Mouse (Mus musculus) limb, embryonic 12.5 days (tissue): ENCODE data around the gene Aes. TPM values are rescaled to one million over a fixed set of nuclear protein-coding genes. Genes with fewer than 3 reads are reported as not detected.

Experiments
- ATAC-seq: fragments of 200-750 bp; cut with Nextera tagmentation; 2 replicates; pipeline ENCODE4 v1.8.0; 2017; ENCODE audit warnings: low read depth, moderate TSS enrichment; ENCODE audit not compliant: insufficient number of reproducible peaks, insufficient read depth, low FRiP score, low TSS enrichment
- H3K27ac ChIP-seq: fragments of 300-500 bp; sonication (generic); 2 replicates; pipeline ENCODE4 v1.5.1; 2016; ENCODE audit warnings: mild to moderate bottlenecking, moderate library complexity
- H3K27me3 ChIP-seq: fragments of 300-500 bp; sonication (generic); 2 replicates; pipeline ENCODE4 v1.6.1; 2016; ENCODE audit warnings: mild to moderate bottlenecking, moderate library complexity
- H3K36me3 ChIP-seq: fragments of 300-500 bp; sonication (generic); 2 replicates; pipeline ENCODE4 v1.6.1; 2016; ENCODE audit warnings: mild to moderate bottlenecking, moderate library complexity
- H3K4me1 ChIP-seq: fragments of 300-500 bp; sonication (generic); replicated peaks from 2 replicates; pipeline ENCODE4 v1.6.1; 2016
- H3K4me2 ChIP-seq: fragments of 300-500 bp; sonication (generic); 2 replicates; pipeline ENCODE4 v1.6.1; 2016; ENCODE audit warnings: mild to moderate bottlenecking, moderate library complexity
- H3K4me3 ChIP-seq: fragments of 300-500 bp; sonication (generic); replicated peaks from 2 replicates; pipeline ENCODE4 v1.5.1; 2016; ENCODE audit warnings: mild to moderate bottlenecking
- H3K9ac ChIP-seq: fragments of 300-500 bp; sonication (generic); replicated peaks from 2 replicates; pipeline ENCODE4 v1.6.1; 2016; ENCODE audit warnings: mild to moderate bottlenecking, moderate library complexity
- H3K9me3 ChIP-seq: fragments of 300-500 bp; sonication (generic); 2 replicates; pipeline ENCODE4 v1.6.1; 2016; ENCODE audit warnings: mild to moderate bottlenecking, moderate library complexity
- WGBS: fragments of 180-500 bp; shearing (Covaris S2); methylation state at CpG from one replicate; pipeline ENCODE4 v1.1.7; 2016; 5-methylcytosine and 5-hydroxymethylcytosine counted together
- polyA plus RNA-seq: library from polyadenylated mRNA; unstranded; fragments of >200 nt; fragmentation: Nextera tagmentation; extraction: Ambion mirVana; gene quantifications from 2 replicates; pipeline ENCODE4 v1.2.1, GENCODE M21; 2016

Aes gene
- polyA plus RNA-seq, 1 experiment from 2014 or later = 478 TPM

GRCm38 (mm10) chr10:81608308-81608707, 49.0 kb downstream of the Aes start:
- Histone ChIP-seq H3K4me1 (peaks cover 22% of the 10 kb centered on the region), H3K4me2 (no peak overlapping the region), H3K9me3 (no peaks in the 10 kb centered on the region), H3K9ac (no peak overlapping the region), H3K36me3 (peaks cover 7% of the 10 kb centered on the region; the same call in 1 of the 2 replicates), H3K4me3 (no peak overlapping the region), H3K27me3 (no peaks in the 10 kb centered on the region), H3K27ac (no peak overlapping the region)
- ATAC-seq = no peak
- 97% methylated on average over 1 of the region's 1 CpGs for WGBS

DNA sequence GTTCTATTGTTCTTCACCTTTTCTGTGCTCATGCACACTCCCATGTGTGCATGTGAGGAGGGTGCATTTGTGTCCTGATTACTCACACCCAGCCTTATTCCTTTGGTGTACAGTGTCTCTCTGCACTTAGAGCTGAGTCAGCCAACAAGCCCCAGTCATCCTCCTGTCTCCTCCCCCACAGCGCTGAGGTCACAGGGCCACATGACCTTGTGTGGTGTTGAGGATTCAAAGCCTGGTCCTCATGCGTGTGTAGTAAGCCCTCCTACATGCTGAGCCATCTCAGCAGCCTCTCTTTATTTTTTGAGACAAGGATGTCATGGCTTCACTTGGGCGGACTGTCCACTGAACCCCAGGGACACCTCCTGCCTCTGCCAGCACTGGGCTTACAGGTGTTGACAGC, 53.5 kb downstream of the Aes start:
- H3K4me3 ChIP-seq = no peak overlapping the region
- no peak overlapping the region for H3K9ac ChIP-seq
- ATAC-seq = no peak
- WGBS = 58% methylated on average over 3 of the region's 3 CpGs
- no peaks in the 10 kb centered on the region for H3K9me3 ChIP-seq
- H3K4me1 ChIP-seq = peaks cover 14% of the 10 kb centered on the region
- no peak overlapping the region for H3K4me2 ChIP-seq
- H3K36me3 ChIP-seq = peaks cover 7% of the 10 kb centered on the region; the same call in 1 of the 2 replicates
- no peaks in the 10 kb centered on the region for H3K27me3 ChIP-seq
- no peak overlapping the region for H3K27ac ChIP-seq

GRCm38 (mm10) chr10:81615486-81615885, 56.2 kb downstream of the Aes start:
- Histone ChIP-seq H3K36me3 (0 out of 2 replicates have a peak, but pooled peaks cover 2% of the 10 kb centered on the region), H3K9me3 (no peaks in the 10 kb centered on the region), H3K9ac (no peak overlapping the region), H3K27ac (peak overlapping the region; percentile 72), H3K4me3 (no peak overlapping the region), H3K4me1 (peaks cover 14% of the 10 kb centered on the region), H3K27me3 (no peaks in the 10 kb centered on the region), H3K4me2 (peak overlapping the region; percentile 17)
- 22% methylated on average over 6 of the region's 6 CpGs for WGBS
- ATAC-seq = peak; percentile 50

Other genes starting within 250 kb of the Aes start
- 57.7 and 58.7 TPM in 2 replicates for gene Cactin, start 238.4 kb upstream of the Aes start, polyA plus RNA-seq
- 2.2 and 2.6 TPM in 2 replicates for gene Tbxa2r, start 230.8 kb upstream of the Aes start, polyA plus RNA-seq
- gene Gipc3, start 216.2 kb upstream of the Aes start, polyA plus RNA-seq = 0.05 TPM in 1 of 2 replicates, not detected in the other
- 122 TPM in 2 replicates for gene Hmg20b, start 209.0 kb upstream of the Aes start, polyA plus RNA-seq
- gene Mfsd12, start 202.0 kb upstream of the Aes start, polyA plus RNA-seq = 12.5 and 13.3 TPM in 2 replicates
- 0.76 and 0.79 TPM in 2 replicates for gene 4930404N11Rik, start 193.7 kb upstream of the Aes start, polyA plus RNA-seq
- 136 and 137 TPM in 2 replicates for gene Fzr1, start 181.0 kb upstream of the Aes start, polyA plus RNA-seq
- gene Dohh, start 175.1 kb upstream of the Aes start, polyA plus RNA-seq = 71.9 and 74.6 TPM in 2 replicates
- gene Gm48551, start 175.0 kb upstream of the Aes start, polyA plus RNA-seq = 3.3 and 3.8 TPM in 2 replicates
- gene Gm48552, start 170.5 kb upstream of the Aes start, polyA plus RNA-seq = 1.1 and 3.1 TPM in 2 replicates
- gene Smim24, start 166.4 kb upstream of the Aes start, polyA plus RNA-seq = 2.9 and 3.0 TPM in 2 replicates
- 30.8 and 31.1 TPM in 2 replicates for gene Nfic, start 103.9 kb upstream of the Aes start, polyA plus RNA-seq
- 0.70 and 0.93 TPM in 2 replicates for gene Celf5, start 76.8 kb upstream of the Aes start, polyA plus RNA-seq
- gene Ncln, start 63.1 kb upstream of the Aes start, polyA plus RNA-seq = 84.3 and 86.9 TPM in 2 replicates
- 0.28 and 0.53 TPM in 2 replicates for gene S1pr4, start 59.4 kb upstream of the Aes start, polyA plus RNA-seq
- 1.2 and 1.4 TPM in 2 replicates for gene Gna15, start 35.3 kb upstream of the Aes start, polyA plus RNA-seq
- 82.9 and 86.1 TPM in 2 replicates for gene Gna11, start 14.3 kb upstream of the Aes start, polyA plus RNA-seq
- gene Tle2, start 15.1 kb downstream of the Aes start, polyA plus RNA-seq = 39.4 and 45.6 TPM in 2 replicates
- gene Tle6, start 41.6 kb downstream of the Aes start, polyA plus RNA-seq = 15.2 TPM in 2 replicates
- 2.0 and 2.2 TPM in 2 replicates for gene BC025920, start 46.8 kb downstream of the Aes start, polyA plus RNA-seq
- gene Sirt6, start 68.3 kb downstream of the Aes start, polyA plus RNA-seq = 55.8 and 57.5 TPM in 2 replicates
- 10.1 and 10.4 TPM in 2 replicates for gene Ankrd24, start 69.1 kb downstream of the Aes start, polyA plus RNA-seq
- gene Gm10778, start 89.6 kb downstream of the Aes start, polyA plus RNA-seq = 4.9 and 5.1 TPM in 2 replicates
- gene Zfp433, start 145.3 kb downstream of the Aes start, polyA plus RNA-seq = 16.3 and 21.0 TPM in 2 replicates
- gene Gm3055, start 211.7 kb downstream of the Aes start, polyA plus RNA-seq = 8.6 and 12.4 TPM in 2 replicates